Mouse (Mus musculus): ENCODE results near the gene Chrdl1. TPM values are rescaled to one million over a fixed set of nuclear protein-coding genes. Genes with fewer than 3 reads are reported as not detected.
A peak's percentile ranks its signal among the peaks of the same experiment; 100 is the strongest.

The Chrdl1 gene
- polyA plus RNA-seq (2016; fragmentation: Nextera tagmentation; extraction: Ambion mirVana), result 7.8 and 8.9 TPM in 2 replicates

DNA sequence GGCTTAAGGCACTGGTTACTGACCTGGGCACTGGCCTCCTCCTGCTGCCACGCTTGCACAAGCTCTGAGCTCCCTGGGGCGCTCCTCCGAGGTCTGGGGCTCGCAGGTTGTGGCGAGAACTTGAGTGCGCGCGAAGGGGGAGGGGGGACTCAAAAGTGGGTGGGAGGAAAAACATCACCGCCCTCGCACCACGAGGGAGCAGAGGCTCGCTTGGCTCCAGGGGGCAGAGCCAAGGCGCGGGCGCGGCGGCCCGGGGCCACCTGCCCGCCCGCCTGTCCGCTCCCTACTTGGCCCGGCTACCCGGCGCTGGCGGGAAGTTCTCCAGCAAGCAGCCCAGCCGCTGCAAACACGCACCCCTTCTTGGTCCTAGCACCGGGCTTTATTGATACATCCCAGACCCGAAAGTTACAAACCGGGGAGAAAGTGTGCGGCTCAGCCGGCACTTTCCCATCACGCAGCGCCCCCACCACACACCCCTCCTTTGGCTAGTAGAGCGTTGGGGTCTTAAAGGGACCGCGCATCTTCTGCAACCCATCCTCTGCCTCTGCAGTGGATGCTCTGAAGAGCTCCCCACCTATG, at the start of gene Chrdl1:
Gene Chrdl1 (minus strand): TSS at position 472 of the 579 bp plus-strand sequence.
- Histone ChIP-seq H3K4me3 (peak within 1 kb of the TSS; percentile 43), H3K9ac (0 out of 2 replicates have a peak within 1 kb of the TSS, but pooled peaks have one; percentile 15), H3K4me2 (replicated peaks) (peak within 1 kb of the TSS; percentile 55), H3K27ac (no peak within 1 kb of the TSS), H3K4me1 (no peaks in the 10 kb centered on the region), H3K9me3 (no peaks in the 10 kb centered on the region), H3K27me3 (peaks cover 23% of the 10 kb centered on the region), H3K36me3 (no peaks in the 10 kb centered on the region)
- ATAC-seq (ENCODE audit: insufficient number of reproducible peaks, insufficient read depth, low FRiP score, low TSS enrichment), result 0 out of 2 replicates have a peak, but pooled peaks have one; percentile 35
- WGBS, result 16% methylated on average over 34 of the region's 37 CpGs

DNA sequence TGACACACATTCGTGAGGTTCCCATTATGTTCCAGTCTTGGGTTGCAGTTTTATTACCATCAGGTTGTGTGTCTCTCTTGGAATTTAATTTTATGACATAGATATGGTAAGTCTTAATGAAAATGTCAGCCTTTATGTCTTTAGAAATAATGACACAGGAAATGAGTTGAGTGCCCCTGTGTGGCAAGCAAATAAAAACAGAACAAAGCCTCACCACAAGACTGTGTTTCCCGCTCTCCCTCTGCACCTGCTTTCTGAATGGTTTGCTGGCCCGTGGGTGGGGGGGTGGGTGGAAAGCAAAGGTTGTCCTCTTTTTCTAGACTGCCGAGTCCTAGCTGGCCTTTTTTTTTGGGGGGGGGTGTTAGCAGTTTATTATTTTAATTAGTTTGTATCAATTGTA, 48.6 kb upstream of the Chrdl1 start:
- H3K27me3 ChIP-seq, result 0 out of 2 replicates have a peak, but pooled peaks cover 6% of the 10 kb centered on the region
- WGBS, result 57% methylated on average over 4 of the region's 4 CpGs

DNA sequence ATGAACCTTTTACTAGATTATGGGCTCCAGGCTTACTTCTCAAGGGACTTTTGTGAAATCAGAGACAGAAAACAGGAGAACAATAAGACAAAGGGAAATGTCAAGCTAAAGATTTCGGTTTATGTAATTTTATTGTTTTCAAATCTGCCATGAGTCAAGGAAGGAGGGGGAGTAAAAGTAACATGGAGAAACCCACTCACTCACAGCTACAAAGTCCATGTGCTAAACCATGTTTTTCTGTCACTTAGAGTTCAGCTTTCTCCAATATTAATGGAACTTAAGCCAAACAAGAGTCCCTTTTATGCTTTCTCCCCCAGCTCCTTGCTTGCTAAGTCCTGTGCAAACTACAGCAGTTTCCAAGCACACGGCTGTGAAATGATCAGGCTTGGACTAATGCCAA, 10.5 kb upstream of the Chrdl1 start:
- 63% methylated on average over 2 of the region's 2 CpGs for WGBS
- no peaks in the 10 kb centered on the region for H3K4me1 ChIP-seq
- no peak overlapping the region for H3K4me3 ChIP-seq
- H3K4me2 ChIP-seq (replicated peaks), result no peak overlapping the region
- H3K9me3 ChIP-seq, result no peaks in the 10 kb centered on the region
- no peak overlapping the region for H3K9ac ChIP-seq
- no peaks in the 10 kb centered on the region for H3K36me3 ChIP-seq
- no peaks in the 10 kb centered on the region for H3K27me3 ChIP-seq
- ATAC-seq (ENCODE audit: insufficient number of reproducible peaks, insufficient read depth, low FRiP score, low TSS enrichment), result no peak
- H3K27ac ChIP-seq, result no peak overlapping the region

More for the DNA sequence above, 48.6 kb upstream of the Chrdl1 start:
- Histone ChIP-seq H3K4me3 (no peak overlapping the region), H3K9me3 (no peaks in the 10 kb centered on the region), H3K4me2 (replicated peaks) (no peak overlapping the region), H3K36me3 (no peaks in the 10 kb centered on the region), H3K4me1 (no peaks in the 10 kb centered on the region), H3K27ac (no peak overlapping the region), H3K9ac (no peak overlapping the region)
- ATAC-seq (ENCODE audit: insufficient number of reproducible peaks, insufficient read depth, low FRiP score, low TSS enrichment), result no peak

DNA sequence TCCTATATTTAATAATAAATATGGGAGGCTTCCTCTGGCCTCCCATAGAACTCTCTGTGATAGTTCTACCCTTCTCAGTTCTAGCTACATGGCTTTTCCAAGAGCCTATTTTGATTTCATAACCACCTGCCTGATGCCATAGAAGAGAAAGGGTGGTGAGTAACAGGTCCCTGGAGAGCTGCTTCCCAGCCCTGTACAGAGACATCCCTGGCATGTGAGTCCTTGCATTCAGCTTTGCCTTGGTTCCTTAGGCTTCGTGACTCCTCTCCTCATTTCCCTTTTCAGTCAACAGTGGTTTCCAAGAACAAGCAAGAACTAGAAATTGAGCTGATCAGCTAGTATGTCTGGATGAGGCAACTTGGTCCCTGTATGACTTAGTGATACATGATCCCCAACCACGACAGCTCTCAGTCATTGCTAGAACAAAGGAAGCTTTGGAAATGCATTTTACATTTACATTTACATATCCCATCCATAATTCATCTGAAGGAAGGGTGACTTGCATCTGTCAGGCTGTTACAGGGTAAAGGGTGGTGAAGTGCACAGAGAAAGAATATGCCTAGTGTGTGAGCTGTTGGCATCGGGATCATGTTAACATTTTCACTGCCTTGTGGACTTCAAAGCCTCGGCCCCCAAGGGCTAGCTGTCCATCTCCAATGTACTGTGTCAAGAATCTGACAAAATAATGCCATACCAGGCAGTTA, 27.7 kb downstream of the Chrdl1 start:
- no peaks in the 10 kb centered on the region for H3K36me3 ChIP-seq
- no peaks in the 10 kb centered on the region for H3K27me3 ChIP-seq
- no peak overlapping the region for H3K4me2 ChIP-seq (replicated peaks)
- no peaks in the 10 kb centered on the region for H3K4me1 ChIP-seq
- ATAC-seq (ENCODE audit: insufficient number of reproducible peaks, insufficient read depth, low FRiP score, low TSS enrichment), result no peak
- WGBS, result 59% methylated on average over 4 of the region's 4 CpGs
- H3K4me3 ChIP-seq, result no peak overlapping the region
- H3K9ac ChIP-seq, result no peak overlapping the region
- H3K9me3 ChIP-seq, result no peaks in the 10 kb centered on the region
- no peak overlapping the region for H3K27ac ChIP-seq

DNA sequence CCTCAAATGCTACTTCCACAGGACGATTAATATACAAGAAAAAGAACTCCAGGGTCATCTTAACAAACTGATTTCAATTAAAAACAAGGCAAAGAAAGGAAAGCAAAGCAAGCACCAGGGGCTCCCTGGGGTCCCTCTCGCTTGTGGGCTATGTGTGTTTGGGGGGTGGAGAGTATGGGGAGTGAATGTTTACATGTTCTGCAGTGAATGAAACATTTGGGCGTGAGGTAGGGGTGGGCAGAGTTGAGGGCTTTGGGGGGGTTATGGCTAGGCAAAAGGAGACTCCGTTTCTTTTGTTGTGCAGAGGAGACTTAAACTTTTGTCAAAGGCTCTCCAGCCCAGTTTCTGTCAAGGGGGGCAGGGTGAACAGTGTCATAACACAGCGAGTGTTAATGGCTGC, 46.8 kb downstream of the Chrdl1 start:
- Histone ChIP-seq H3K36me3 (no peaks in the 10 kb centered on the region), H3K9me3 (no peaks in the 10 kb centered on the region), H3K4me2 (replicated peaks) (no peak overlapping the region), H3K4me3 (no peak overlapping the region), H3K4me1 (no peaks in the 10 kb centered on the region), H3K27ac (no peak overlapping the region), H3K27me3 (peaks cover 6% of the 10 kb centered on the region; the same call in 1 of the 2 replicates), H3K9ac (no peak overlapping the region)
- 36% methylated on average over 5 of the region's 5 CpGs for WGBS
- no peak for ATAC-seq (ENCODE audit: insufficient number of reproducible peaks, insufficient read depth, low FRiP score, low TSS enrichment)

DNA sequence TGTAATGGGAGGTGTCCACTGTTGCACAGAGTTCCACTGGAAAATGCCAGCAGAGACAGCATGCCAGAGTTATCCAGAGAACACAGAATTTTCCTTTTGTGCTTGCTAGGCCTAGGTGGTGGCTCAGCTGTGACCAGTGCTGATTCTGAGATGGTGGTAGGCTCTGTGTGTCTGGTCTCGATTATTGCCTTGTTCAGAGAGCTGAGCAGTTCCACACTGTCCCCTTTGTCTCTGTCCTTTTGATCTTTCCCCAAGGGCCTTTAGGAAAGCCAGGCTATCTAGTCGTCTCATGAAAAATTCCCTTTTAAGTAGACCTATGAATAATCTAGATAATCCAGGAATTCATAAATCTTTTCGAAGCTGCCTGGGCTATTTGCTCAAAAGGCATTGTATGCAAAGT, 47.3 kb downstream of the Chrdl1 start:
- H3K4me3 ChIP-seq, result no peak overlapping the region
- H3K4me2 ChIP-seq (replicated peaks), result no peak overlapping the region
- WGBS, result 39% methylated on average over 3 of the region's 3 CpGs
- no peaks in the 10 kb centered on the region for H3K36me3 ChIP-seq
- no peak for ATAC-seq (ENCODE audit: insufficient number of reproducible peaks, insufficient read depth, low FRiP score, low TSS enrichment)
- H3K27me3 ChIP-seq, result peaks cover 6% of the 10 kb centered on the region; the same call in 1 of the 2 replicates
- H3K4me1 ChIP-seq, result no peaks in the 10 kb centered on the region
- H3K9ac ChIP-seq, result no peak overlapping the region
- no peaks in the 10 kb centered on the region for H3K9me3 ChIP-seq
- H3K27ac ChIP-seq, result no peak overlapping the region

DNA sequence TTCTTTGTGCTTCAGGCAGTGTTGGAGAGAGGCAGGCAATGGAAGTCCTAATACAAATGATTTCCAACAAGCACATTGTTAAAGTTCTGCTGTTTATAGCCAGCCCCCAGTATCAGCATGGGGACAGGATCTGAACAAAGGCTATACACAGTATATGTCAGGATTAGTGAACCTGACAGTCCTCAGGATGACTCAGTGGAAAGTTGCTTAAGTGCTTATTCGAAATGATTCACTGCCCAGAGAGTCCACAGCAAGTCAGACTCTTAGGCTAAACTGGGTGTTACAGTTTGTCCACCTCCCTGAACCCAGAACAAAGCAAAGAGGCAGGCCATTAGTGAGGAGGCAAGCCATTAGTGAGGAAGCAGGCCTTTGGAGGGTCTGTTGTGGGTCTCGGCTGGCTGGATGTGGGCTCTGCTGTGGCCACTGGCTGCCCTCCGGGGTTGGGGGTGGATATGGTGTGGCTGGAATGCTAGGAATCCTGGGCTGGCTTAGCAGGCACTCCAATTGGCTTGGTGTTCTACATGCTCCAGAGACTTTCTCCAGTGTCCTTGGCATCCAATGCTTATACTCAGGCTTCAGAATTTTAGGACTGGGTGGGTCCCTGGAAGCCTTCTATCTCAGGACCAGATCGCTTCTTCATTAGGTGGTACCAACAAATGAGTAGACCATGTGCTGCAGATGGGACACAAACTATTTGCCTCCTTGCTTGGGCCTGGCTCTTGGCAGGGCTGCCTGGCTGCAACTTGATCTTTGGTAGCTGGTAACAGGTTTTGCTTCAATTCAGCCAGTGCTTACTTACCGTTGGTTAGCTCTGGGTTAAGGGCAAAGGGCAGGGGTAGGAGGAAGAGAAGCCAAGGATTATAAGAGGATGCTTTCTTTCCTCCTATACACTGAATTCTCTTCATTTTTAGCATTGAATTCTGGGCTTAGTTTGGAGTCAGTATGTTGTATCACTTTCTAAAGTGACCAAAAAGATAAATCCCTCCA, 49.3 kb downstream of the Chrdl1 start:
- Histone ChIP-seq H3K9me3 (no peaks in the 10 kb centered on the region), H3K9ac (no peak overlapping the region), H3K27me3 (peaks cover 6% of the 10 kb centered on the region; the same call in 1 of the 2 replicates), H3K4me3 (no peak overlapping the region), H3K27ac (no peak overlapping the region), H3K36me3 (no peaks in the 10 kb centered on the region), H3K4me2 (replicated peaks) (no peak overlapping the region), H3K4me1 (no peaks in the 10 kb centered on the region)
- 42% methylated on average over 5 of the region's 5 CpGs for WGBS
- ATAC-seq (ENCODE audit: insufficient number of reproducible peaks, insufficient read depth, low FRiP score, low TSS enrichment), result no peak

DNA sequence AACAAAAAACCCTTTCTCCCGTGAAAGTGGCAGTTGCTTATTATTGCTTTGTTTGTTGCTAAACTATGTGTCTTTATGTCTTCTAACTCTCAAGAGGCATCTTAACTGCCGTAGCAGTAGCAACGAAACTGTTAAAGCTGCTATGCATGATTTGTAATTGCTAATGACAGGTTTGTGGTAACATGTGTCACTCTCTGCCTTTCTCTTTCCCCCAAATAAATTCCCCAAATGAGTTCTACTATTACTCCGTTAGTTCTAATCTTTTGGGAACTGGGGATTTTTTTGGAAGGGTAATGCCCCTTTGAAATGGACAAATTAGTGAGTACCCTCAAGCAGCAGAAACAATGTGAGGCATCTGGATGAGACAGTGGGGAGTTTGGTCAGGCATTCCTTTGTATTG, 55.9 kb downstream of the Chrdl1 start:
- H3K4me1 ChIP-seq, result no peaks in the 10 kb centered on the region
- no peak overlapping the region for H3K9ac ChIP-seq
- no peak for ATAC-seq (ENCODE audit: insufficient number of reproducible peaks, insufficient read depth, low FRiP score, low TSS enrichment)
- WGBS, result 27% methylated on average over 4 of the region's 4 CpGs
- H3K27ac ChIP-seq, result no peak overlapping the region
- no peak overlapping the region for H3K4me3 ChIP-seq
- no peak overlapping the region for H3K4me2 ChIP-seq (replicated peaks)
- peaks cover 12% of the 10 kb centered on the region; the same call in 1 of the 2 replicates for H3K27me3 ChIP-seq
- H3K9me3 ChIP-seq, result no peaks in the 10 kb centered on the region
- no peaks in the 10 kb centered on the region for H3K36me3 ChIP-seq

DNA sequence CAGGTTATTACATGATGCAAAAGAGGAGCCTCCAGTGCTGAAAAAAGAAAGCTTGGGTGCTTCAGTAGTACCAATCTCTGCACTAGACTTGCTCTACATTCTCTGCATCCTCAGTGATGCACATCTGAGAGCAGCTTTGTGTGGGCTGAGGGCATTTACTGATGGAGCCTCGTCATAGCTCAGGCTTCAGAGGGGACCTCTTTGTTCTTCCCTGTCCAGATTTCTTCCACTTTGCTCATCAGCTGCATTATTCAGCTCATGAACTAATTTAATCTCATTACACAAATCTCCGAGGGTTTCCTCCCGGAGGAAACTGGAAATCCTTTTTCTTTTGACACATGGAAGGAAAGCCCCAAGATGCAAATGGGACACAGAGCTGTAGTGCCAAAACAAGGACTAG, 56.5 kb downstream of the Chrdl1 start:
- Histone ChIP-seq H3K4me1 (no peaks in the 10 kb centered on the region), H3K27me3 (peaks cover 12% of the 10 kb centered on the region; the same call in 1 of the 2 replicates), H3K9me3 (no peaks in the 10 kb centered on the region), H3K27ac (no peak overlapping the region), H3K9ac (no peak overlapping the region), H3K36me3 (no peaks in the 10 kb centered on the region), H3K4me3 (no peak overlapping the region), H3K4me2 (replicated peaks) (no peak overlapping the region)
- ATAC-seq (ENCODE audit: insufficient number of reproducible peaks, insufficient read depth, low FRiP score, low TSS enrichment), result no peak
- WGBS, result 36% methylated on average over 3 of the region's 3 CpGs

DNA sequence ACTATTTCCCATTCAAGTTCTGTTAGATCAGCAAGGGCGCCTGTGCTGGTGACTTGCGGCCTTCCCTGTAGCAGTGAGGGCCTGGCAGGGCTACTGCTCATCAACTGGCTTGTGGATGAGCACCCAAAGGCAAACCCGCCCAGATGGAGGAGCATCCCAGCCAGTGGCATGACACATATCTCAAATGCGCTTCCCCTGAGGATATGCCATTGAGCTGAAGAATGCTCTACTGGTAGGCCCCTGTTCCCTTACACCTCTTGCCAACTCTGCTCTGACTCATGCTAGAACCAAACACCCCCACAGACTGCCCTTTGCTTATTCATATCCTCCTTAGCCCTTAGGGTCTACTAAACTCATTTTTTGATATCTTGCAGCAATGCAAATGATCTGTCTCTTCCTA, 57.4 kb downstream of the Chrdl1 start:
- Histone ChIP-seq H3K4me3 (no peak overlapping the region), H3K9me3 (no peaks in the 10 kb centered on the region), H3K4me1 (no peaks in the 10 kb centered on the region), H3K36me3 (no peaks in the 10 kb centered on the region), H3K27ac (no peak overlapping the region), H3K9ac (no peak overlapping the region), H3K4me2 (replicated peaks) (no peak overlapping the region), H3K27me3 (peaks cover 12% of the 10 kb centered on the region; the same call in 1 of the 2 replicates)
- no peak for ATAC-seq (ENCODE audit: insufficient number of reproducible peaks, insufficient read depth, low FRiP score, low TSS enrichment)
- WGBS, result 91% methylated on average over 4 of the region's 4 CpGs

DNA sequence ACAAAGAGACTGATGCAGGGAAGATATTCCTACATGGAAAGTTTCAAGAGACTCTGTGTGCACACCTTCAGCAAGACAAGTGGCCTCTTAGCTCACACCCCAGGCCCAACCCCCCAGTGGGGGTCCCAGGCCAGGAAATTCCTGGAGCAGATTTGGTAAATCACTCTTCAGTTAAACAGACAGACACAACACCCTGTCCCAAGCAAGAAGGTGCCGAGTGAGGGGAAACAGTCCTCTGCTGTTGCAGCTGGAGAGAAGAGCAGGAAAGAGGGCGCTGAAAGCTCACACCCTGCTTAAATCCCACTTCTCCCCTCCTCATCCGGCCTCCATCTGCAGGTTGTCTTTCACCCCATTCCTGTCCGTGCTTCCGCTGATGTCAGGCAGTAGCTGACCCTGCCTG, 58.2 kb downstream of the Chrdl1 start:
- WGBS, result 40% methylated on average over 5 of the region's 5 CpGs
- H3K4me1 ChIP-seq, result no peaks in the 10 kb centered on the region
- H3K27ac ChIP-seq, result no peak overlapping the region
- ATAC-seq (ENCODE audit: insufficient number of reproducible peaks, insufficient read depth, low FRiP score, low TSS enrichment), result no peak
- peaks cover 12% of the 10 kb centered on the region; the same call in 1 of the 2 replicates for H3K27me3 ChIP-seq
- no peak overlapping the region for H3K4me3 ChIP-seq
- no peaks in the 10 kb centered on the region for H3K36me3 ChIP-seq
- no peak overlapping the region for H3K4me2 ChIP-seq (replicated peaks)
- H3K9me3 ChIP-seq, result no peaks in the 10 kb centered on the region
- no peak overlapping the region for H3K9ac ChIP-seq

All from embryonic facial prominence, embryonic 12.5 days (tissue).